Mouse (Mus musculus) hindbrain, postnatal 0 days (tissue): ENCODE results near the gene Rpia. TPM values are rescaled to one million over a fixed set of nuclear protein-coding genes. Genes with fewer than 3 reads are reported as not detected.

ENCODE experiments used
- ATAC-seq: fragments of 200-750 bp; cut with Nextera tagmentation; 2 replicates; pipeline ENCODE4 v1.8.0; 2017; ENCODE audit warnings: mild to moderate bottlenecking, moderate TSS enrichment, moderate library complexity
- DNase-seq: peaks from one replicate; pipeline ENCODE4 v3.0.0-alpha.2; 2015; ENCODE audit warnings: low spot score
- H3K27ac ChIP-seq: fragments of 300-500 bp; sonication (generic); 2 replicates; pipeline ENCODE4 v1.5.1; 2014; ENCODE audit warnings: mild to moderate bottlenecking
- H3K27me3 ChIP-seq: fragments of 300-500 bp; sonication (generic); 2 replicates; pipeline ENCODE4 v1.6.1; 2014; ENCODE audit warnings: low read length, mixed read lengths; ENCODE audit not compliant: insufficient read depth
- H3K36me3 ChIP-seq: fragments of 300-500 bp; sonication (generic); 2 replicates; pipeline ENCODE4 v1.6.1; 2014; ENCODE audit warnings: low read length, mixed read lengths; ENCODE audit not compliant: insufficient read depth
- H3K4me1 ChIP-seq: fragments of 300-500 bp; sonication (generic); 2 replicates; pipeline ENCODE4 v1.6.1; 2014; ENCODE audit warnings: antibody characterized with exemption, low read length, mixed read lengths; ENCODE audit not compliant: insufficient read depth
- H3K4me2 ChIP-seq: fragments of 300-500 bp; sonication (generic); 2 replicates; pipeline ENCODE4 v1.6.1; 2014; ENCODE audit warnings: low read depth, mild to moderate bottlenecking, low read length, moderate library complexity, mixed read lengths
- H3K4me3 ChIP-seq: fragments of 300-500 bp; sonication (generic); 2 replicates; pipeline ENCODE4 v1.5.1; 2014; ENCODE audit warnings: low read length
- H3K9ac ChIP-seq: fragments of 300-500 bp; sonication (generic); replicated peaks from 2 replicates; pipeline ENCODE4 v1.6.1; 2014; ENCODE audit warnings: mild to moderate bottlenecking, low read length, moderate library complexity, mixed read lengths
- H3K9me3 ChIP-seq: fragments of 300-500 bp; sonication (generic); 2 replicates; pipeline ENCODE4 v1.6.1; 2016; ENCODE audit warnings: low read length, mixed read lengths
- CTCF ChIP-seq: IDR thresholded peaks from 2 replicates; pipeline ENCODE4 v1.5.1; 2016; ENCODE audit warnings: antibody characterized with exemption, control low read depth, low read depth
- WGBS: fragments of 180-500 bp; shearing (Covaris S2); extraction: QIAGEN DNeasy Blood & Tissue Kit; methylation state at CpG from one replicate; pipeline ENCODE4 v1.1.7; 2014; 5-methylcytosine and 5-hydroxymethylcytosine counted together
- polyA plus RNA-seq: library from polyadenylated mRNA; unstranded; fragments of >200 nt; fragmentation: Nextera tagmentation; extraction: Ambion mirVana; gene quantifications from 2 replicates; pipeline ENCODE4 v1.2.1, GENCODE M21; 2015
- total RNA-seq: library from RNA; depleted of rRNA; stranded (reverse); fragments of >200 nt; gene quantifications from 2 replicates; pipeline ENCODE4 v1.2.3, GENCODE M21; 2014

Rpia gene
- total and polyA plus RNA-seq, 2 experiments from 2014 or later = 1.7 to 9.0 TPM

DNA sequence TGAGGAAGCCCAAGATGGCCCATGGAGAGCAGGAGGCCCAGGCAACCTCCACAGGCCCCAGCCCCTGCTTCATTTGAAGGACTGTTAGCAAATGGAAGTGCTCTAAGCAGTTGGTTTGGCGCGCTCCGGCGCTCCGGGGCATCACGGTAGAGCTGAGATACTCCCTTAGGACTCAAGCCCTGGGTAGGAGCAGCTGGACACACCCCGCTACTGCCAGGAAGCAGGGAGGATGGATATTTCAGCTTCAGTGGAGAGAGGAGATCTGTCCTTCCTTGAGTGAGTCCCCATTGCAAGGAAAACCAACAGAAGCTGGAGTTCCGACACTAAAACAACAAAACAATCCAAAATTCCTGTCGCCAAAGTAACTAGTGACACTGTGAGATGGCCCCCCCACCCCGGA lies 37.2 kb downstream of the Rpia start:
- no peak overlapping the region for H3K4me3 ChIP-seq
- no peak for TF ChIP-seq CTCF

GRCm38 (mm10) chr6:70752351-70752750 lies 39.7 kb downstream of the Rpia start:
- H3K4me3 ChIP-seq = no peak overlapping the region
- no peaks in the 10 kb centered on the region for H3K4me1 ChIP-seq
- no peaks in the 10 kb centered on the region for H3K9me3 ChIP-seq
- H3K27me3 ChIP-seq = no peaks in the 10 kb centered on the region
- peak; percentile 64 for TF ChIP-seq CTCF
- H3K27ac ChIP-seq = no peak overlapping the region
- no peak overlapping the region for H3K9ac ChIP-seq
- WGBS = 58% methylated on average over 8 of the region's 8 CpGs
- no peak overlapping the region for H3K4me2 ChIP-seq
- ATAC-seq (no peak), DNase-seq (peak; percentile 33)
- H3K36me3 ChIP-seq = no peaks in the 10 kb centered on the region

More for the DNA sequence above, 37.2 kb downstream of the Rpia start:
- H3K36me3 ChIP-seq = no peaks in the 10 kb centered on the region
- H3K27ac ChIP-seq = no peak overlapping the region
- H3K4me1 ChIP-seq = no peaks in the 10 kb centered on the region
- ATAC-seq (no peak), DNase-seq (no peak)
- no peak overlapping the region for H3K4me2 ChIP-seq
- WGBS = 84% methylated on average over 10 of the region's 10 CpGs
- H3K9ac ChIP-seq = no peak overlapping the region
- H3K27me3 ChIP-seq = no peaks in the 10 kb centered on the region
- H3K9me3 ChIP-seq = no peaks in the 10 kb centered on the region

- ATAC-seq (no peak), DNase-seq (no peak)
- Histone ChIP-seq H3K9me3 (no peaks in the 10 kb centered on the region), H3K27ac (no peak overlapping the region), H3K36me3 (no peaks in the 10 kb centered on the region), H3K27me3 (no peaks in the 10 kb centered on the region), H3K4me2 (no peak overlapping the region), H3K9ac (no peak overlapping the region), H3K4me1 (no peaks in the 10 kb centered on the region), H3K4me3 (no peak overlapping the region)
- TF ChIP-seq CTCF = no peak
- WGBS = 78% methylated on average over 6 of the region's 6 CpGs
These were observed 40.1 kb downstream of the Rpia start for GRCm38 (mm10) chr6:70751898-70752273.

GRCm38 (mm10) chr6:70751251-70751897 lies 40.7 kb downstream of the Rpia start:
- no peak overlapping the region for H3K4me3 ChIP-seq
- no peak for TF ChIP-seq CTCF
- no peak for ATAC-seq
- H3K36me3 ChIP-seq = no peaks in the 10 kb centered on the region
- DNase-seq = no peak
- WGBS = 71% methylated on average over 8 of the region's 8 CpGs
- H3K4me2 ChIP-seq = no peak overlapping the region
- no peak overlapping the region for H3K27ac ChIP-seq
- no peaks in the 10 kb centered on the region for H3K4me1 ChIP-seq
- H3K9me3 ChIP-seq = no peaks in the 10 kb centered on the region
- no peaks in the 10 kb centered on the region for H3K27me3 ChIP-seq
- no peak overlapping the region for H3K9ac ChIP-seq

GRCm38 (mm10) chr6:70749750-70750149 lies 42.3 kb downstream of the Rpia start:
- Histone ChIP-seq H3K27ac (no peak overlapping the region), H3K9me3 (no peaks in the 10 kb centered on the region), H3K4me3 (no peak overlapping the region), H3K4me2 (no peak overlapping the region), H3K36me3 (no peaks in the 10 kb centered on the region), H3K9ac (no peak overlapping the region), H3K27me3 (no peaks in the 10 kb centered on the region), H3K4me1 (no peaks in the 10 kb centered on the region)
- WGBS = 38% methylated on average over 1 of the region's 1 CpGs
- ATAC-seq (no peak), DNase-seq (no peak)
- no peak for TF ChIP-seq CTCF

DNA sequence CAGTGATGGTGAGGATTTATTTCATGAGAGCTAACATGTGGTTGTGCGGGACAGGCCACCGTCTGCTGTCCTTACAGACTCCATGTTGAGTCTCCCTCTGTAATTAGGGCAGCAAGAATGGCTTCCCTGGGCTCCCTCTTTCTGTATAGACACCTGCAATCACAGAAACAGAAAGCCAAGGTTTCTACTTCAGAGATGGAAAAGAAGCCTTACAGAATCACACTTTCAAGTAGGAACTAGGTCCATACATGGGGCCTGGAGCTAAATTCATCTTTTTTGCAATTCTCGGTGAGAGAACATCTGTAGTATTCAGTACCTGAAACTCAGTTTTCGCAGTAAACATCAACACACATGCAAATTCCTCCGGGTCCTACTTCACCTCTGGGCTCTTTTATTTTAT lies 44.3 kb downstream of the Rpia start:
- H3K9ac ChIP-seq = no peak overlapping the region
- H3K4me3 ChIP-seq = no peak overlapping the region
- H3K27ac ChIP-seq = no peak overlapping the region
- no peak for TF ChIP-seq CTCF
- no peak for ATAC-seq
- H3K4me2 ChIP-seq = no peak overlapping the region
- WGBS = 89% methylated on average over 5 of the region's 5 CpGs
- H3K9me3 ChIP-seq = no peaks in the 10 kb centered on the region
- no peaks in the 10 kb centered on the region for H3K27me3 ChIP-seq
- no peak for DNase-seq
- H3K36me3 ChIP-seq = no peaks in the 10 kb centered on the region
- H3K4me1 ChIP-seq = no peaks in the 10 kb centered on the region

GRCm38 (mm10) chr6:70743902-70744301 lies 48.1 kb downstream of the Rpia start:
- Histone ChIP-seq H3K27ac (no peak overlapping the region), H3K9ac (no peak overlapping the region), H3K4me1 (no peaks in the 10 kb centered on the region), H3K36me3 (no peaks in the 10 kb centered on the region), H3K9me3 (no peaks in the 10 kb centered on the region), H3K4me2 (no peak overlapping the region), H3K27me3 (no peaks in the 10 kb centered on the region), H3K4me3 (no peak overlapping the region)
- ATAC-seq = no peak
- TF ChIP-seq CTCF = no peak
- WGBS = 85% methylated on average over 5 of the region's 5 CpGs
- no peak for DNase-seq
